Mouse (Mus musculus) heart, embryonic 16.5 days (tissue): ENCODE results near the gene Baz2b. TPM values are rescaled to one million over a fixed set of nuclear protein-coding genes. Genes with fewer than 3 reads are reported as not detected.

Experiments used
- ATAC-seq: fragments of 200-750 bp; cut with Nextera tagmentation; replicated peaks from 2 replicates; pipeline ENCODE4 v1.8.0; 2017; ENCODE audit warnings: moderate number of reproducible peaks; ENCODE audit not compliant: insufficient read depth, low FRiP score; ENCODE audit errors: extremely low read depth
- H3K27ac ChIP-seq: fragments of 300-500 bp; sonication (generic); 2 replicates; pipeline ENCODE4 v1.5.1; 2014; ENCODE audit warnings: mild to moderate bottlenecking, low read length, control low read depth, moderate library complexity
- H3K27me3 ChIP-seq: fragments of 300-500 bp; sonication (generic); 2 replicates; pipeline ENCODE4 v1.6.1; 2014; ENCODE audit warnings: low read length, mixed read lengths; ENCODE audit not compliant: control insufficient read depth, insufficient read depth
- H3K36me3 ChIP-seq: fragments of 300-500 bp; sonication (generic); 2 replicates; pipeline ENCODE4 v1.6.1; 2014; ENCODE audit not compliant: control insufficient read depth, insufficient read depth
- H3K4me1 ChIP-seq: fragments of 300-500 bp; sonication (generic); 2 replicates; pipeline ENCODE4 v1.6.1; 2014; ENCODE audit warnings: low read length, mixed read lengths; ENCODE audit not compliant: control insufficient read depth, insufficient read depth
- H3K4me2 ChIP-seq: fragments of 300-500 bp; sonication (generic); 2 replicates; pipeline ENCODE4 v1.6.1; 2014; ENCODE audit warnings: low read depth, mild to moderate bottlenecking, control low read depth, low read length
- H3K4me3 ChIP-seq: fragments of 300-500 bp; sonication (generic); 2 replicates; pipeline ENCODE4 v1.5.1; 2014; ENCODE audit warnings: mild to moderate bottlenecking, control low read depth, low read length
- H3K9ac ChIP-seq: fragments of 300-500 bp; sonication (generic); 2 replicates; pipeline ENCODE4 v1.6.1; 2014; ENCODE audit warnings: low read length, control low read depth
- H3K9me3 ChIP-seq: fragments of 300-500 bp; sonication (generic); replicated peaks from 2 replicates; pipeline ENCODE4 v1.6.1; 2016; ENCODE audit warnings: low read length; ENCODE audit not compliant: control insufficient read depth
- WGBS: fragments of 180-500 bp; shearing (Covaris S2); extraction: QIAGEN DNeasy Blood & Tissue Kit; methylation state at CpG from one replicate; pipeline ENCODE4 v1.1.7; 2014; 5-methylcytosine and 5-hydroxymethylcytosine counted together
- polyA plus RNA-seq: library from polyadenylated mRNA; unstranded; fragments of >200 nt; fragmentation: Nextera tagmentation; extraction: Ambion mirVana; gene quantifications from 2 replicates; pipeline ENCODE4 v1.2.1, GENCODE M21; 2015

The Baz2b gene
- polyA plus RNA-seq, 1 experiment from 2014 or later: 42.7 TPM

- Histone ChIP-seq H3K36me3 (no peaks in the 10 kb centered on the region), H3K9ac (no peak overlapping the region), H3K4me1 (no peaks in the 10 kb centered on the region; the same call in 1 of the 2 replicates), H3K9me3 (0 out of 2 replicates have a peak, but pooled peaks cover 2% of the 10 kb centered on the region), H3K4me2 (no peak overlapping the region), H3K4me3 (no peak overlapping the region), H3K27me3 (no peaks in the 10 kb centered on the region), H3K27ac (no peak overlapping the region)
- 92% methylated on average over 3 of the region's 3 CpGs for WGBS
- no peak for ATAC-seq
Observed at GRCm38 (mm10) chr2:60030991-60031390, 178.6 kb downstream of the Baz2b start.

- 93% methylated on average over 5 of the region's 5 CpGs for WGBS
- 0 out of 2 replicates have a peak, but pooled peaks cover 2% of the 10 kb centered on the region for H3K9me3 ChIP-seq
- no peaks in the 10 kb centered on the region; the same call in 1 of the 2 replicates for H3K4me1 ChIP-seq
- H3K27me3 ChIP-seq: no peaks in the 10 kb centered on the region
- H3K36me3 ChIP-seq: no peaks in the 10 kb centered on the region
- H3K4me3 ChIP-seq: no peak overlapping the region
- no peak overlapping the region for H3K9ac ChIP-seq
- no peak overlapping the region for H3K4me2 ChIP-seq
- no peak for ATAC-seq
- no peak overlapping the region for H3K27ac ChIP-seq
Observed at GRCm38 (mm10) chr2:60029020-60029419, 180.6 kb downstream of the Baz2b start.

- Histone ChIP-seq H3K4me3 (no peak overlapping the region), H3K4me1 (no peaks in the 10 kb centered on the region; the same call in 1 of the 2 replicates), H3K27ac (no peak overlapping the region), H3K4me2 (no peak overlapping the region), H3K9ac (no peak overlapping the region), H3K27me3 (no peaks in the 10 kb centered on the region), H3K9me3 (0 out of 2 replicates have a peak, but pooled peaks cover 2% of the 10 kb centered on the region), H3K36me3 (no peaks in the 10 kb centered on the region)
- no peak for ATAC-seq
- WGBS: 88% methylated on average over 5 of the region's 5 CpGs
Observed at GRCm38 (mm10) chr2:60027166-60027565, 182.5 kb downstream of the Baz2b start.

GRCm38 (mm10) chr2:60026554-60026953 is 183.1 kb downstream of the Baz2b start:
- Histone ChIP-seq H3K4me2 (no peak overlapping the region), H3K4me3 (no peak overlapping the region), H3K36me3 (no peaks in the 10 kb centered on the region), H3K9ac (no peak overlapping the region), H3K4me1 (no peaks in the 10 kb centered on the region; the same call in 1 of the 2 replicates), H3K27me3 (no peaks in the 10 kb centered on the region), H3K27ac (no peak overlapping the region), H3K9me3 (0 out of 2 replicates have a peak, but pooled peaks cover 2% of the 10 kb centered on the region)
- ATAC-seq: no peak
- 82% methylated on average over 6 of the region's 6 CpGs for WGBS

- Histone ChIP-seq H3K9me3 (no peaks in the 10 kb centered on the region), H3K9ac (no peak overlapping the region), H3K36me3 (no peaks in the 10 kb centered on the region), H3K27ac (no peak overlapping the region), H3K4me2 (no peak overlapping the region), H3K4me1 (no peaks in the 10 kb centered on the region; the same call in 1 of the 2 replicates), H3K27me3 (no peaks in the 10 kb centered on the region), H3K4me3 (no peak overlapping the region)
- ATAC-seq: no peak
- WGBS: 92% methylated on average over 7 of the region's 7 CpGs
Observed at GRCm38 (mm10) chr2:60023777-60024176, 185.9 kb downstream of the Baz2b start.

GRCm38 (mm10) chr2:60021556-60021955 is 188.1 kb downstream of the Baz2b start:
- H3K4me2 ChIP-seq: no peak overlapping the region
- no peak overlapping the region for H3K9ac ChIP-seq
- no peak for ATAC-seq
- H3K27me3 ChIP-seq: no peaks in the 10 kb centered on the region
- no peaks in the 10 kb centered on the region for H3K36me3 ChIP-seq
- H3K27ac ChIP-seq: no peak overlapping the region
- no peak overlapping the region for H3K4me3 ChIP-seq
- no peaks in the 10 kb centered on the region; the same call in 1 of the 2 replicates for H3K4me1 ChIP-seq
- 81% methylated on average over 5 of the region's 5 CpGs for WGBS
- no peaks in the 10 kb centered on the region for H3K9me3 ChIP-seq

- H3K4me3 ChIP-seq: no peak overlapping the region
- ATAC-seq: no peak
- H3K27ac ChIP-seq: no peak overlapping the region
- 85% methylated on average over 6 of the region's 6 CpGs for WGBS
- no peaks in the 10 kb centered on the region for H3K9me3 ChIP-seq
- H3K4me2 ChIP-seq: no peak overlapping the region
- no peaks in the 10 kb centered on the region; the same call in 1 of the 2 replicates for H3K4me1 ChIP-seq
- no peak overlapping the region for H3K9ac ChIP-seq
- H3K36me3 ChIP-seq: no peaks in the 10 kb centered on the region
- no peaks in the 10 kb centered on the region for H3K27me3 ChIP-seq
Observed at GRCm38 (mm10) chr2:60021138-60021537, 188.5 kb downstream of the Baz2b start.

- H3K4me1 ChIP-seq: no peaks in the 10 kb centered on the region
- ATAC-seq: no peak
- H3K27ac ChIP-seq: no peak overlapping the region
- no peaks in the 10 kb centered on the region for H3K36me3 ChIP-seq
- H3K9me3 ChIP-seq: no peaks in the 10 kb centered on the region
- H3K4me2 ChIP-seq: no peak overlapping the region
- no peak overlapping the region for H3K4me3 ChIP-seq
- 98% methylated on average over 3 of the region's 3 CpGs for WGBS
- no peak overlapping the region for H3K9ac ChIP-seq
- H3K27me3 ChIP-seq: no peaks in the 10 kb centered on the region
Observed at GRCm38 (mm10) chr2:60019546-60020250, 189.9 kb downstream of the Baz2b start.

GRCm38 (mm10) chr2:60018875-60019501 is 190.7 kb downstream of the Baz2b start:
- Histone ChIP-seq H3K27ac (no peak overlapping the region), H3K4me1 (no peaks in the 10 kb centered on the region), H3K9me3 (no peaks in the 10 kb centered on the region), H3K36me3 (no peaks in the 10 kb centered on the region), H3K4me2 (no peak overlapping the region), H3K9ac (no peak overlapping the region), H3K27me3 (no peaks in the 10 kb centered on the region), H3K4me3 (no peak overlapping the region)
- 70% methylated on average over 10 of the region's 10 CpGs for WGBS
- 0 out of 2 replicates have a peak, but pooled peaks have one; percentile 18 for ATAC-seq
